Mouse (Mus musculus): ENCODE data around the gene Pklr. TPM values are rescaled to one million over a fixed set of nuclear protein-coding genes. Genes with fewer than 3 reads are reported as not detected.
A peak's percentile ranks its signal among the peaks of the same experiment; 100 is the strongest.

Gene Pklr
- polyA plus RNA-seq, 1 experiment from 2014 or later, result 6.6 TPM

DNA sequence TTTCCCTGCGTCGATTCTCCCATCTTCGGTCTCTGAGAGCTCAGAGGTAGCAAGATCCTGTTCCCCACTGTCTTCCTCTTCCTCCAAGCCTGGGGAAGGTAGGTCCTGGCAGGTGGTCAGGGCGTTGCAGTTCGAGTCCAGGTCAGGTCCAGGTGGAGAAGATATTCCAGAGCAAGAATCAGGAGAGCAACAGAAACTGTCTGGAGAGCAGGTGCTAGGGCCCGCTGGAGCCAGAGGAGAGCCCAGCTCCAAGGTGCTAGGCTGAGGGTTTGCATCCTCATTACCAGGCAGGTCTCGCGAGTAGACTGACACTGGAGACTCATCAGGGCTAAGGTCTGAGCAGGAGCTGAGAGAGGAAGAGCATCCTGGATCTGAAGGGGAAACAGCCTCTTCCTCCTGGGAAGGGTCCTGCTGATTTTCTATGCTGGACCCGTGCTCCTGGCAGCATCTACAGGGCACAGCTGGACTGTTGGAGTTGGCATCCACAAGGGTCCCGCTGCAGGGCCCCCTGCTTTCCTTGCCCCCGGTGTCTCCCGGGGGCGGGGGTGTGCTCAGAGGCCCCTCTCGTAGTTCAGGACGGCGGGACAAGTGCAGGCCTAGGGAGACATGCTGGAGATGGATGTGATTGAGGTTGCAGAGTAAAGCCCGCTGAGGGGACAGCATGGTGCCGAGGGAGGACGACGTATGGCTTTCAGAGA lies 44.0 kb upstream of the Pklr start:
- WGBS, result 30% methylated on average over 20 of the region's 20 CpGs
- DNase-seq (ENCODE audit: low spot score) (no peak), ATAC-seq (ENCODE audit: low FRiP score, low TSS enrichment) (no peak)
- no peak overlapping the region for H3K27ac ChIP-seq (replicated peaks)
- peak overlapping the region; percentile 64; the same call in 1 of the 2 replicates for H3K4me3 ChIP-seq (ENCODE audit: low read depth, low read length)
- peaks cover 9% of the 10 kb centered on the region; the same call in 1 of the 2 replicates for H3K4me1 ChIP-seq (replicated peaks; ENCODE audit: control insufficient read depth, insufficient read depth)
- no peaks in the 10 kb centered on the region for H3K27me3 ChIP-seq (ENCODE audit: control insufficient read depth, insufficient read depth, low read length)
- peaks cover 12% of the 10 kb centered on the region; the same call in 1 of the 2 replicates for H3K36me3 ChIP-seq (ENCODE audit: control insufficient read depth, insufficient read depth, low read length)
- H3K9me3 ChIP-seq (ENCODE audit: control insufficient read depth, low read length), result no peaks in the 10 kb centered on the region
- H3K9ac ChIP-seq (ENCODE audit: low read length), result no peak overlapping the region
- TF ChIP-seq EP300 (optimal IDR thresholded peaks at IDR 0.05) (no peak), CTCF (IDR thresholded peaks at IDR 0.05; ENCODE audit: low read depth) (no peak)
- peak overlapping the region; percentile 100 for H3K4me2 ChIP-seq (replicated peaks; ENCODE audit: low read depth)

GRCm38 (mm10) chr3:89092509-89093090 lies 43.3 kb upstream of the Pklr start:
- no peak overlapping the region for H3K27ac ChIP-seq (replicated peaks)
- peak overlapping the region; percentile 100 for H3K4me2 ChIP-seq (replicated peaks; ENCODE audit: low read depth)
- H3K4me3 ChIP-seq (ENCODE audit: low read depth, low read length), result peak overlapping the region; percentile 29
- no peaks in the 10 kb centered on the region for H3K9me3 ChIP-seq (ENCODE audit: control insufficient read depth, low read length)
- H3K36me3 ChIP-seq (ENCODE audit: control insufficient read depth, insufficient read depth, low read length), result peaks cover 15% of the 10 kb centered on the region; the same call in 1 of the 2 replicates
- ATAC-seq (ENCODE audit: low FRiP score, low TSS enrichment) (no peak), DNase-seq (ENCODE audit: low spot score) (no peak)
- no peaks in the 10 kb centered on the region for H3K27me3 ChIP-seq (ENCODE audit: control insufficient read depth, insufficient read depth, low read length)
- 38% methylated on average over 11 of the region's 11 CpGs for WGBS
- no peak for TF ChIP-seq EP300 (optimal IDR thresholded peaks at IDR 0.05)
- no peak for TF ChIP-seq CTCF (IDR thresholded peaks at IDR 0.05; ENCODE audit: low read depth)
- H3K9ac ChIP-seq (ENCODE audit: low read length), result 0 out of 2 replicates have a peak overlapping the region, but pooled peaks have one; percentile 18
- peaks cover 8% of the 10 kb centered on the region; the same call in 1 of the 2 replicates for H3K4me1 ChIP-seq (replicated peaks; ENCODE audit: control insufficient read depth, insufficient read depth)

DNA sequence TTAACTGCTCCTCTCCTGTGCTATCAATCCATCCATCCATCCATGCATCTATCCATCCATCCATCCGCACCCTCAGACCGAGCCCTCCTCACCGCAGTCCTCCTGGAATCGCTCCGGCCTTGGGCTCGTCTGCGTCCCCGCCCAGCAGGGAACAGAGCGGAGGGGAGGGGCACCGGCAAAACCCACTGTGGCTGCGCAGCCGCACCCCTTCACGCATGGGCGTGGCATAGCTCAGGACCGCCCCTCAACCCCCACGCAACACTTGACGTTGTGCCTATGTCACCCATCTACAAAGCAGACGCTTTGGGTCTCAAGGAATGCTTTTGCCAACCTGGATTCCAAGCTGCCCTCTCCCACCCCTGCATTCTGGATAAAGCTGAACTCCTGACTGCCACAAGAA lies 42.8 kb upstream of the Pklr start, which contains the start of gene Rusc1:
Gene Rusc1 (minus strand): TSS at position 137 of the 400 bp plus-strand sequence.
- 2% methylated on average over 18 of the region's 18 CpGs for WGBS
- peak; percentile 89 for DNase-seq (ENCODE audit: low spot score)
- peak within 1 kb of the TSS; percentile 29 for H3K4me3 ChIP-seq (ENCODE audit: low read depth, low read length)

GRCm38 (mm10) chr3:89094021-89094420 lies 41.9 kb upstream of the Pklr start:
- Histone ChIP-seq H3K36me3 (ENCODE audit: control insufficient read depth, insufficient read depth, low read length) (peaks cover 21% of the 10 kb centered on the region; the same call in 1 of the 2 replicates), H3K27me3 (ENCODE audit: control insufficient read depth, insufficient read depth, low read length) (no peaks in the 10 kb centered on the region), H3K9me3 (ENCODE audit: control insufficient read depth, low read length) (no peaks in the 10 kb centered on the region), H3K27ac (replicated peaks) (no peak overlapping the region), H3K4me1 (replicated peaks; ENCODE audit: control insufficient read depth, insufficient read depth) (peaks cover 3% of the 10 kb centered on the region; the same call in 1 of the 2 replicates), H3K4me2 (replicated peaks; ENCODE audit: low read depth) (no peak overlapping the region), H3K4me3 (ENCODE audit: low read depth, low read length) (no peak overlapping the region), H3K9ac (ENCODE audit: low read length) (no peak overlapping the region)
- TF ChIP-seq EP300 (optimal IDR thresholded peaks at IDR 0.05) (no peak), CTCF (IDR thresholded peaks at IDR 0.05; ENCODE audit: low read depth) (no peak)
- no peak for ATAC-seq (ENCODE audit: low FRiP score, low TSS enrichment)
- WGBS, result 82% methylated on average over 10 of the region's 10 CpGs
- DNase-seq (ENCODE audit: low spot score), result no peak

More for the DNA sequence above, 42.8 kb upstream of the Pklr start, which contains the start of gene Rusc1:
- ATAC-seq (ENCODE audit: low FRiP score, low TSS enrichment), result peak; percentile 59; the same call in 1 of the 2 replicates
- peaks cover 17% of the 10 kb centered on the region; the same call in 1 of the 2 replicates for H3K36me3 ChIP-seq (ENCODE audit: control insufficient read depth, insufficient read depth, low read length)
- TF ChIP-seq CTCF (IDR thresholded peaks at IDR 0.05; ENCODE audit: low read depth), result no peak
- no peak for TF ChIP-seq EP300 (optimal IDR thresholded peaks at IDR 0.05)
- 0 out of 2 replicates have a peak within 1 kb of the TSS, but pooled peaks have one; percentile 18 for H3K9ac ChIP-seq (ENCODE audit: low read length)
- H3K27me3 ChIP-seq (ENCODE audit: control insufficient read depth, insufficient read depth, low read length), result no peaks in the 10 kb centered on the region
- H3K9me3 ChIP-seq (ENCODE audit: control insufficient read depth, low read length), result no peaks in the 10 kb centered on the region
- H3K4me2 ChIP-seq (replicated peaks; ENCODE audit: low read depth), result peak within 1 kb of the TSS; percentile 100
- H3K4me1 ChIP-seq (replicated peaks; ENCODE audit: control insufficient read depth, insufficient read depth), result peaks cover 3% of the 10 kb centered on the region; the same call in 1 of the 2 replicates
- H3K27ac ChIP-seq (replicated peaks), result no peak within 1 kb of the TSS

GRCm38 (mm10) chr3:89100811-89101210 lies 35.1 kb upstream of the Pklr start, which contains the start of gene Gm43738:
Gene Gm43738 (minus strand): TSS chr3:89101099.
- ATAC-seq (ENCODE audit: low FRiP score, low TSS enrichment), result no peak
- Histone ChIP-seq H3K27ac (replicated peaks) (peak within 1 kb of the TSS; percentile 37), H3K4me1 (replicated peaks; ENCODE audit: control insufficient read depth, insufficient read depth) (peaks cover 2% of the 10 kb centered on the region; the same call in 1 of the 2 replicates), H3K9me3 (ENCODE audit: control insufficient read depth, low read length) (no peaks in the 10 kb centered on the region), H3K9ac (ENCODE audit: low read length) (peak within 1 kb of the TSS; percentile 61), H3K27me3 (ENCODE audit: control insufficient read depth, insufficient read depth, low read length) (no peaks in the 10 kb centered on the region), H3K4me2 (replicated peaks; ENCODE audit: low read depth) (peak within 1 kb of the TSS; percentile 82), H3K4me3 (ENCODE audit: low read depth, low read length) (peak within 1 kb of the TSS; percentile 60), H3K36me3 (ENCODE audit: control insufficient read depth, insufficient read depth, low read length) (peaks cover 15% of the 10 kb centered on the region; the same call in 1 of the 2 replicates)
- no peak for DNase-seq (ENCODE audit: low spot score)
- 21% methylated on average over 7 of the region's 7 CpGs for WGBS
- TF ChIP-seq CTCF (IDR thresholded peaks at IDR 0.05; ENCODE audit: low read depth) (no peak), EP300 (optimal IDR thresholded peaks at IDR 0.05) (no peak)

All from stomach, postnatal 0 days (tissue).